Mouse (Mus musculus) lung, adult 2 months (tissue): ENCODE measurements around the gene Elovl6. TPM values are rescaled to one million over a fixed set of nuclear protein-coding genes. Genes with fewer than 3 reads are reported as not detected.
A peak's percentile ranks its signal among the peaks of the same experiment; 100 is the strongest.

Source experiments
- DNase-seq: peaks from one replicate; pipeline ENCODE4 v3.0.0; 2022
- H3K4me1 ChIP-seq: fragments of 200-500 bp; 2 replicates; pipeline ENCODE4 v1.6.1; 2011; ENCODE audit warnings: low read length; ENCODE audit not compliant: control insufficient read depth, insufficient read depth
- H3K4me3 ChIP-seq: fragments of 200-500 bp; replicated peaks from 2 replicates; pipeline ENCODE3; 2011; ENCODE audit warnings: low read depth, mild to moderate bottlenecking, control low read depth, low read length; ENCODE audit errors: extremely low read depth
- CTCF ChIP-seq: fragments of 200-500 bp; IDR thresholded peaks from 2 replicates; pipeline ENCODE4 v1.5.1; 2011; ENCODE audit warnings: mild to moderate bottlenecking, low read length, control low read depth; ENCODE audit not compliant: insufficient read depth
- POLR2A ChIP-seq: fragments of 200-500 bp; IDR thresholded peaks from 2 replicates; pipeline ENCODE4 v1.6.1; 2011; ENCODE audit warnings: low read depth, mild to moderate bottlenecking, control low read depth, low read length, borderline replicate concordance; ENCODE audit errors: extremely low read depth
- whole genome bisulfite sequencing: fragments of 180-500 bp; shearing (Covaris S2); methylation state at CpG from one replicate; pipeline ENCODE4 v1.1.7; 2018; 5-methylcytosine and 5-hydroxymethylcytosine counted together
- polyA plus RNA-seq: library from polyadenylated mRNA; depleted of rRNA; stranded (reverse); fragments of >200 nt; gene quantifications from 2 replicates; pipeline ENCODE4 v1.2.3, GENCODE M21; 2012

Elovl6 gene
- polyA plus RNA-seq, 1 experiment, result 25.1 TPM

DNA sequence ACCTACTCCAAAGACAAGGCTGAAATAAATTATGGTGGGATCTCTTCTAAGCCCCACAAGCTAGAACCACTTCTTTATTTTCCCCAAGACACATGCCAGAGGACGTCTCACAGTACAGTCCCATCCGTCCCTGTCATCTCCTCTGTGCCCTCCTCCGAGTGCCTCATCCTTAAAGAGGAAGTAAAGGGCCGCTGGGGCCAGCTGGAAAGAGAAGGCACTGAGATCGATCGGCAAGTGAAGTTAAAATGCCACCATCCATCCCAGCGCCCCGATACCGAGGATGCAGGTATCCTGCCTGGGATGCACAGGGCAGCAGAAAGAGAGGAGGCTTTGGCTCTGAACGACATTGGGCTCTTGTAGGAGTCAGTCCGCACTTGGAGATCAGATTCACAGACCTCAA, 125.6 kb downstream of the Elovl6 start:
- WGBS, result 82% methylated on average over 11 of the region's 11 CpGs
- no peak for TF ChIP-seq CTCF
- TF ChIP-seq POLR2A, result no peak
- Histone ChIP-seq H3K4me1 (no peaks in the 10 kb centered on the region), H3K4me3 (no peak overlapping the region)
- DNase-seq, result no peak

- no peak overlapping the region for H3K4me3 ChIP-seq
- no peaks in the 10 kb centered on the region for H3K4me1 ChIP-seq
- TF ChIP-seq POLR2A, result no peak
- TF ChIP-seq CTCF, result no peak
- no peak for DNase-seq
- WGBS, result 66% methylated on average over 7 of the region's 7 CpGs
Measured at GRCm38 (mm10) chr3:129658776-129659175, 126.6 kb downstream of the Elovl6 start.

- no peak for DNase-seq
- Histone ChIP-seq H3K4me3 (no peak overlapping the region), H3K4me1 (no peaks in the 10 kb centered on the region)
- 72% methylated on average over 2 of the region's 2 CpGs for WGBS
- TF ChIP-seq POLR2A (no peak), CTCF (no peak)
Measured at GRCm38 (mm10) chr3:129663906-129664305, 131.8 kb downstream of the Elovl6 start.

DNA sequence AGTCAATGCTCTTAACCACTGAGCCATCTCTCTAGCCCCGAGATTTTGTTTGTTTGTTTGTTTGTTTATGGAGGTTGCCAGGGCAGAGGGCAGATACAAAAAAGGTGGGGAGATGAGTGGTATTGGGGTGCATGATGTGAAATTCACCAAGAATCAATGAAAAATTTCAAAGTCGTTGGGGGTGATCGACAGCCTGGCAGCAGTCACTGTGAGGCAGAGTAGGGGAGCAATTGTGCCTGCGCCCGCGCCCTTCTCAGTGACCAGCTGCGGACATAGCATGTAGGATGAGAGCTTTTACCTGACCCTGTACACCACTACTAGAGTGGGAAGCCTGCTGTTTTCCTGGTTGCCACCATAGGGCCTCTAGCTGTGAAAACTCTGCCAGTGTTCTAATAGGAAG, 143.8 kb downstream of the Elovl6 start:
- Histone ChIP-seq H3K4me3 (no peak overlapping the region), H3K4me1 (no peaks in the 10 kb centered on the region)
- TF ChIP-seq CTCF, result no peak
- TF ChIP-seq POLR2A, result no peak
- DNase-seq, result no peak
- WGBS, result 91% methylated on average over 7 of the region's 7 CpGs

DNA sequence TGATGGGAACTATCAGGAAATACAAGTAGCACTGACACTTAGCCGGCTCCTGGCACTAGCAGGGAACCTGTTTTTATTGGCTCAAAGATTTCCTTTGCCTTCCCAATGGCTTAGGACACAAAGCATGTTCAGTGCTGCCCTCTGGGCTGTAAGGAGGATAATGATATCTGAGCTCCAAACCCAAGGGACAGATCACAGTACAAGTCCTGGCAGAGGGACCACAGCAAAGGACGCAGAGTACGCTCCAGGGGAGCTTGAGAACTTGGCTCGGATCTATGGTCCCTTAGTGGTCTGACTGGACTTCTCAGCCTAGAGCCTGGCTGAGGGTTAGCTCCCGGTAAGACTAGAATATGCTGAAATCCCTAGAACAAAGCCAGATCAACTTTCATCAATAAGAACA, 148.1 kb downstream of the Elovl6 start:
- WGBS, result 73% methylated on average over 5 of the region's 5 CpGs
- no peak for TF ChIP-seq CTCF
- no peak for TF ChIP-seq POLR2A
- Histone ChIP-seq H3K4me1 (no peaks in the 10 kb centered on the region), H3K4me3 (no peak overlapping the region)
- DNase-seq, result no peak

DNA sequence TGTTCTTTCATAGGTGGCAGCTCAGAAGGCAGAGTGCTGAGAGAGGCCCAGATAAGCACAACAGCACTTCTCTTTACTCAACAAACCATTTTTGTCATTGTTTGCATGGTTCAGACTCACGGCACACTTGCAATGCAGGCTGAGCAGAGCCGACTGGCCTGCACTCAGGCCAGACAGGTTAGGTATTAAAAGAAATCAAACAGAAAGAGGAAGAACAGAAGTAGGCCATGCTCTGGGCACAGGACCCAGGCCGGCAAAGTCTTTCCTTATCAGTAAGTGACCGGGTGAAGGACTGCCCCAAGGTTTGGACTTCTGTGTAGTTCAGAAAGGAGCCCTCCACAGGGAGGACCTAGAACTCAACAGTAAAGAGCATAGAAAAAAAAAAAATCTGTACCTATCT, 149.7 kb downstream of the Elovl6 start:
- TF ChIP-seq CTCF (no peak), POLR2A (no peak)
- WGBS, result 67% methylated on average over 4 of the region's 4 CpGs
- no peak overlapping the region for H3K4me3 ChIP-seq
- DNase-seq, result no peak
- H3K4me1 ChIP-seq, result no peaks in the 10 kb centered on the region

DNA sequence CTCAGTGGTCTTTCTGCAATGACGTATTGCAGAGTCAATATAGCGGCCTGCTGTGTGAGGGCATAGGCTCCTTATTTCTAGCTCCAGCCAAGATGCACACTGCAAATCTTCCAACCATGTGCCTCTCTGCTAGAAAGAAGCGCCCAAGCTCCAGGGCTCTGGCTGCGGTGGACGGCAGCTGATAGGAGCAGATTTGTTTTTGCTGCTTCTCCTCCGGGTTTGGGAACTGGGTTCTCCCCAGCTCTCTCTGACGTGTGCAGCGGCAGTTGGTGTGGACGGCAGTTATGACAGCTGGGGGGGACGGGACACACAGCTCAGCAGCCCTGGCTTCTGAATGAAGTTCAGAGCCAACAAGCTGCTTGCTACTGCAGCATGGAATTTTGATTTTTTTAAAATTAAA, 150.2 kb downstream of the Elovl6 start:
- 76% methylated on average over 10 of the region's 10 CpGs for WGBS
- H3K4me1 ChIP-seq, result no peaks in the 10 kb centered on the region
- no peak for DNase-seq
- no peak overlapping the region for H3K4me3 ChIP-seq
- no peak for TF ChIP-seq POLR2A
- TF ChIP-seq CTCF, result no peak

GRCm38 (mm10) chr3:129683060-129683679, 151.0 kb downstream of the Elovl6 start:
- H3K4me3 ChIP-seq, result no peak overlapping the region
- no peaks in the 10 kb centered on the region for H3K4me1 ChIP-seq
- DNase-seq, result no peak
- no peak for TF ChIP-seq CTCF
- no peak for TF ChIP-seq POLR2A
- 81% methylated on average over 10 of the region's 10 CpGs for WGBS

- no peak for TF ChIP-seq POLR2A
- no peak for TF ChIP-seq CTCF
- WGBS, result 85% methylated on average over 12 of the region's 12 CpGs
- no peak for DNase-seq
- Histone ChIP-seq H3K4me3 (no peak overlapping the region), H3K4me1 (no peaks in the 10 kb centered on the region)
Measured at GRCm38 (mm10) chr3:129686196-129686595, 154.0 kb downstream of the Elovl6 start.

DNA sequence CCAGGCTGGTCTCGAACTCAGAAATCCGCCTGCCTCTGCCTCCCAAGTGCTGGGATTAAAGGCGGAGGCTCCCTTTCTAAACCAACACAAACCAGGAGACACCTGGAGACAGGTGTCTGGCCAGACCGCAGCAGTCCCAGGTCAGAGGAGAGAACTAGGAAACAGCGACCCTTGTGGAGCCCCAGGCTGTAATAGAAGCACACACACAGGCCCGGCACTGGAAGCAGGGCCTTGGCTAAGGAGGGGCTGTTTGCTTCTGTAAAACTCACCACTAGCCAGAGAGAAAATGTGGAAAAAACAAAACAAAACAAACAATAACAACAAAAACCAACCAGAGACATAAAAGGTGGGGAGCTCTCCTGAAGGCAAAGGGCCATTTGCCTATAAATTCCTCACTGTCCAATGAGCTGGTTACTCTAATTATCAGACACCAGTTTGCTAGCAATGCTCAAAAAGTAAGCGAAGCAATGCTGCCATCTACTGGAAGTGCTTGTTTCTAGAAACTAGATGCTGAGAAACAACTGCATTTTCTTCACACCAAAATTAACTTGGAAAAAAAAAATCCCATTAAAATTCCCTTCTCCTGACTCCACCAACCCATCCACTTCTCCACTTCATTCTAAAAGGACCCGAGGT, 154.7 kb downstream of the Elovl6 start:
- TF ChIP-seq POLR2A (no peak), CTCF (peak; percentile 31; the same call in 1 of the 2 replicates)
- Histone ChIP-seq H3K4me1 (no peaks in the 10 kb centered on the region), H3K4me3 (no peak overlapping the region)
- WGBS, result 53% methylated on average over 7 of the region's 8 CpGs
- peak; percentile 35 for DNase-seq
